Mouse (Mus musculus): ENCODE data around the gene Tbce. TPM values are rescaled to one million over a fixed set of nuclear protein-coding genes. Genes with fewer than 3 reads are reported as not detected.
A peak's percentile ranks its signal among the peaks of the same experiment; 100 is the strongest.

The Tbce gene
- total RNA-seq (2014; fragmentation: Nextera tagmentation) (68.9 and 70.4 TPM in 2 replicates), total RNA-seq (2017) (34.0 and 44.5 TPM in 2 replicates)

GRCm38 (mm10) chr13:14039292-14039965 is at the start of gene Tbce:
Gene Tbce, minus strand, starts transcription at chr13:14039638.
- ATAC-seq (replicated peaks; ENCODE audit: poor library complexity, severe bottlenecking), result peak; percentile 90

GRCm38 (mm10) chr13:14088669-14089068 is 49.2 kb upstream of the Tbce start:
- ATAC-seq (replicated peaks; ENCODE audit: poor library complexity, severe bottlenecking), result no peak

GRCm38 (mm10) chr13:14075326-14075725 is 35.9 kb upstream of the Tbce start:
- no peak for ATAC-seq (replicated peaks; ENCODE audit: poor library complexity, severe bottlenecking)

GRCm38 (mm10) chr13:14074371-14074770 is 34.9 kb upstream of the Tbce start:
- ATAC-seq (replicated peaks; ENCODE audit: poor library complexity, severe bottlenecking), result peak; percentile 39; the same call in 1 of the 2 replicates

GRCm38 (mm10) chr13:14069291-14069690 is 29.9 kb upstream of the Tbce start:
- no peak for ATAC-seq (replicated peaks; ENCODE audit: poor library complexity, severe bottlenecking)

- ATAC-seq (replicated peaks; ENCODE audit: poor library complexity, severe bottlenecking), result no peak
These were observed 28.6 kb upstream of the Tbce start for GRCm38 (mm10) chr13:14068035-14068434.

- no peak for ATAC-seq (replicated peaks; ENCODE audit: poor library complexity, severe bottlenecking)
These were observed 26.3 kb upstream of the Tbce start for GRCm38 (mm10) chr13:14065701-14066100.

GRCm38 (mm10) chr13:14065028-14065380 is 25.6 kb upstream of the Tbce start:
- ATAC-seq (replicated peaks; ENCODE audit: poor library complexity, severe bottlenecking), result no peak

GRCm38 (mm10) chr13:14064341-14065027 is 25.0 kb upstream of the Tbce start:
- ATAC-seq (replicated peaks; ENCODE audit: poor library complexity, severe bottlenecking), result peak; percentile 12; the same call in 1 of the 2 replicates

GRCm38 (mm10) chr13:14063942-14064271 is 24.5 kb upstream of the Tbce start:
- peak; percentile 13 for ATAC-seq (replicated peaks; ENCODE audit: poor library complexity, severe bottlenecking)

- peak; percentile 80 for ATAC-seq (replicated peaks; ENCODE audit: poor library complexity, severe bottlenecking)
These were observed 23.8 kb upstream of the Tbce start, which contains the start of the genes Arid4b and Ggps1 for GRCm38 (mm10) chr13:14063013-14063941. Gene Arid4b, plus strand, starts transcription at chr13:14063232. Gene Ggps1, minus strand, starts transcription at chr13:14063488.

- peak; percentile 26 for ATAC-seq (replicated peaks; ENCODE audit: poor library complexity, severe bottlenecking)
These were observed 23.0 kb upstream of the Tbce start for GRCm38 (mm10) chr13:14062209-14063012.

- ATAC-seq (replicated peaks; ENCODE audit: poor library complexity, severe bottlenecking), result no peak
These were observed 20.1 kb upstream of the Tbce start for GRCm38 (mm10) chr13:14059582-14059981.

GRCm38 (mm10) chr13:14056801-14057200 is 17.4 kb upstream of the Tbce start:
- no peak for ATAC-seq (replicated peaks; ENCODE audit: poor library complexity, severe bottlenecking)

- no peak for ATAC-seq (replicated peaks; ENCODE audit: poor library complexity, severe bottlenecking)
These were observed 10.4 kb upstream of the Tbce start for GRCm38 (mm10) chr13:14049878-14050277.

- ATAC-seq (replicated peaks; ENCODE audit: poor library complexity, severe bottlenecking), result no peak
These were observed 5.1 kb upstream of the Tbce start for GRCm38 (mm10) chr13:14044521-14044920.

GRCm38 (mm10) chr13:14043851-14044250 is 4.4 kb upstream of the Tbce start:
- ATAC-seq (replicated peaks; ENCODE audit: poor library complexity, severe bottlenecking), result no peak

- ATAC-seq (replicated peaks; ENCODE audit: poor library complexity, severe bottlenecking), result peak; percentile 61
These were observed 748 bp upstream of the Tbce start for GRCm38 (mm10) chr13:14040186-14040585.

- no peak for ATAC-seq (replicated peaks; ENCODE audit: poor library complexity, severe bottlenecking)
These were observed 537 bp downstream of the Tbce start for GRCm38 (mm10) chr13:14038911-14039291.

Data from granulocyte monocyte progenitor cell, adult 5-6 weeks (primary cell).